Mouse (Mus musculus): ENCODE results near the gene Gigyf1. TPM values are rescaled to one million over a fixed set of nuclear protein-coding genes. Genes with fewer than 3 reads are reported as not detected.

Gene Gigyf1
- total RNA-seq, 1 experiment from 2014 or later, result 52.3 TPM

DNA sequence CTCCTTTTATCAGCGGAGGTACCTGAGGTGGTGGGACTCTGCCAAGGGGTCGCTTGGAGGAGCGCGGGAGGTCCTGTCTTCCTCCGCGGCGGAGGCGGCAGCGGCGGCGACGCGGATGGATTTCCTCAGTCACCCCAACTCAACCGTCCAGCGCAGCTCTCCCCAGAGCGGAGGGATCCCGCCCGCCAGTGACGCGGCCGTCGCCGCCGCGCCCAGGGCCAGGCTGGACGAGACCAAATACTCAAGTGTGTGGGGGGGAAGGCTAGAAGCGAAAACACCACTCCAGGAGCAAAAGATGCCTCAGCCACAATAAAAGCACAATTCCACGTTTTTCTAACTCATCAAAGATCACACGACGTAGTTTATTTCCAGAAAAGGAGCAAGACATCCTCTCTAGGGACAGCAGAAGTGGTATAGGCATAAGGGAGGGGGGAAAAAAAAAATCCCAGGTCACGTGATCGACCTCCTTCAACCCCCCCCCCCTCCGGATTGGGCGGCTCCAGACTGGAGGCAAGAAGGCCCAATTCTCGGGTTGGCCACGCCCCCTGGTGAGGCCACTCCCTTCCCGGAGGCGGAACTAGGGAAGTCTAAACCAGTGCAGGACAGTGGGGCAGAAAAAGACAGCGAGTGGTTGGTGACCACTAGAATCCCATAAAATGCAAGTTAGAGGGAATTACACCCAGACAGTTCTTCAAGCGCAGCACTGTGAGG lies 14.9 kb downstream of the Gigyf1 start, which contains the start of the genes Epo and Gnb2:
Epo (minus strand) TSS at position 126 of the 711 bp plus-strand sequence.
Gnb2 (minus strand) TSS at position 394 of the 711 bp plus-strand sequence.
- peak; percentile 99 for DNase-seq

DNA sequence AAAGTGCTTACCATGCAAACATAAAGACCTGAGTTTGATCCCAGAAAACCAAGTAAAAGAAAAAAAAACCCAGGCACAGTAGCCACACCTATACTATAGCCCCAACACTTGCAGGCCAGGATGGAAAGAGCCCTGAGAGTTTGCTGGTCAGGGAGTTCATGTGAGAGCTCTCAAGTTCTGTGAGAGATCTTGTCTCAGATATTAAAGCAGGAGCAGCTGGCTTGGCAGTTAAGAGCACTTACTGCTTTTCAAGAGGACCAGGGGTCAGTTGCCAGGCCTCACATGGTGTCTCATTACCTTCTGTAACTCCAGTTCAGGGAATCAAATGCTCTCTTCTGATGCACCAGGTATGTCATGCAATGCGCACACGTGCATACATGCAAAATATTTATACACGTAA lies 16.4 kb downstream of the Gigyf1 start:
- DNase-seq, result no peak

DNA sequence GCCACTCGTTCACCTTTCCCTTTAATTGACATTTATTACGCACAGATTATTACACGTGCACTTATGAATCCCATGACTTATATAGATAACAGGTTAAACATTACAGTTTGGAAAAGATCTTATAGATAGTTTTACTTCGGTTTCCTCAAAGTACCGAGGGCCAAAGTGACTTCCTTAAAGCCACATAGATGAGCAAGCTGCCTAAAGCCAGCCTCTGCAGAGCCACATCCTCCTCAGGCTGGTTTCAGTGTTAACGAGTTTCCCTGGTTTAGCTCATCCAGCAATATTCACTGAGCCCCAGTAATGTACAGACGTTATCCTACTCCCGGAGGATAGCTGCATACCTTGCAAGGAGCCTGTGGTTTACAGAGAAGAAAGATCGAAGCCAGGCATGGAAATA lies 17.0 kb downstream of the Gigyf1 start:
- DNase-seq, result no peak

DNA sequence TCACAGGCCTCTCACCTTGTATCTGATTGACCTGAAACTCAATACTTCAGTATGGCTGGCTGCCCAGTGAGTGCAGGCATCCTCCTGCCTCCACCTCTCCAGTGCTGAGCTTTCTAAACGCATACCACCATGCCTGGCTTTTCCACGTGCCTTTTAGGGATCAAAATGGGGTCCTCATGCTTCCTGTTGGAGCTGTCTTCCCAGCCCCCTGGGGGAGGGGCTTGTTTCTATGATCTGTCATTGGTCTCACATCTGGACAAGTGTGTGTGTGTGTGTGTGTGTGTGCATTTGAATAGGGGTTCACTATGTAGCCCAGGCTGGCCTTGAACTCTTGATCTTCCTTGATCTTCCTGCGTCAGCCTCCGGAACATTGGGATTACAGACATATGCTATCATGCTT lies 19.1 kb downstream of the Gigyf1 start:
- no peak for DNase-seq

DNA sequence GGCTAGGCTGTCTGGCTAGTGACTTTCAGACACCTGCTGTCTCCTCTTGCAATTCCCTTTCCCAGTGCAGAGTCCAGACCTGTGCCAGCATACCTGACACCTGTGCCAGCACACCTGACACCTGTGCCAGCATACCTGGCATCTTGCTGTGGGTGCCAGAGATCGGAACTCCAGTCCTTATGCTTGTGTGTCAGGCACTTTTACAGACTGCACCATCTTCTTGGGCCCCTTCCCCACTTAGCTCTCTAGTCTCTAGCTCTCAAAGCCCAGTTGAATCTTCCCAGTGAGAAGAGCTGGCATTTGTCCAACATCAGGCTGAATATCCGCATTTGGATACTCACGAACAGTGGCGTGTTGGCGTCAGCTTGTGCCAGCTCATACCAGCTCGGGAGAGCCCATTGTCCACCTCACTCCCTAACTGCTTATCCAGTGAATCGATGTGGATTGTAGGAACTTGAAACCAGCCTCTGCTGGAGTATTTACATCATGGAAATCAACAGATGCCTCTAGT lies 21.0 kb downstream of the Gigyf1 start:
- no peak for DNase-seq

DNA sequence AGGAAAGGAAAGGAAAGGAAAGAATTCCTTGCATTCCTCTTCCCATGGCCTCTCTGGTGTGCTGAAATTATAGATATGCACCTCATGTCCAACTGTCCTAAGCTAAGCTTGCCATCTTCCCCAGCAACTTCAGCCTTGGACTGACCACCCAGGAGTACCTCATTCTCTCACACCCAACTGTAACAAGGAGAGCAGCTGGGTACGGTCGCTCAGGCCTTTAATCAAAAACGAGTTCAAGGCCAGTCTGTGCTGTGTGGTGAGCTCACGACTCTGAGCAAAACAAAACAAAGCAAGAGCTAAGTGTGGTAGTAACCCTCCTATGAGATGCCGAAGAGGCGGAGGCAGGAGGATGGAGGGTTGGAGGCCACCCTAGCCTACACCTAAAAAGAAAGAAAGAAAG lies 22.6 kb downstream of the Gigyf1 start:
- DNase-seq, result no peak

DNA sequence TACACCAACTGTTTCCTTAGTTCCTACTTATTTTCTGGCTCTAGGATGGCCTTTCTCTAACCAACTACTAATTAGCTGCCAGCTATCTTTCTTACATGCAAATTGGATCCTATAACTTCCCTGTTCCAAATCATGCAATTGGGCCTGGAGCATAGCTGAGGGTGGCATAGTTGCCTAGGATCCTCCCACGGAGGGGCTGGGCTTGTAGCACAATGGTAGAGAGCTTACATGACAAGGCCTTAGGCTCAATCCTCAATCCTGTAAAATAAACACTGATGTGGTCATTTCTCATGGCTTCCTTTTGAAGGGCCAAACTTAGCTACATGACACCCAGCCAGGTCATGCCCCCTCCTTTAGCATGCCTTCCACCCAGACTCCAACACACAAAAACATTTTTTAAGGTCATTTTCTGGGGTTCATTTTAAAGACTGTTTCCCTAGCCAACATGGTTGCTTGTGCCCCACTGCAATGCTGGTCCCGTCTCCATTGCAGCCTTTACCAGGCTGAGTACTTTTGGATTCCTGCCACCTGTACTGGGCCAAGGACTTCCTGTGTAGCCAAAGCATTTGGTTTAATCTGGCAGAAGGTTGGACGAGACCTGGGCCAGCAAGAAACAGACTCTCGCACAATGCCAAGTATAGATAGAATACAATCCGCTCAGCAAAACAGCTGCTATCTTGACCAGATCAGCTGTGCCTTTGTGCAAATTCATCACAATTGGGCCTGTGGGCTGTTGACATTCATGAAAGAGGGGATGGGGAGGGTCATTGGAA lies 23.6 kb downstream of the Gigyf1 start:
- DNase-seq, result no peak

DNA sequence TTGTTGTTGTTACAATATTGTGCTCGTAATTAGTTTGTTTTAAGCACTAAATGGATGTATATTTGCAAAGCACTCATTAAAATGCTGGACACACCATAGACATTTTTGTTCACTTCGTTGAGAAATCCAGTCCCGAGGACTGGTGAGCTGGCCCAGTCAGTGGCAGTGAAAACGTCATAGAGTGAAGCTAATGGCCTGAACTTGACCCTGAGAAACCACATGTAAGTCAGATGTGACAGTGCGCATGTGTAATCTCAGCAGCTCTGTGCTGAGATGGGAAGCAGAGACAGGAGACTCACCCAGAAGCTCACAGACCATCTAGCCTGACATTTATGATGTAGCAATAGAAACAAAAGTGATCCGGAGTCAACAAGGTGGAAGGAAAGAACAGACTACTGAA lies 26.6 kb downstream of the Gigyf1 start:
- DNase-seq, result no peak

DNA sequence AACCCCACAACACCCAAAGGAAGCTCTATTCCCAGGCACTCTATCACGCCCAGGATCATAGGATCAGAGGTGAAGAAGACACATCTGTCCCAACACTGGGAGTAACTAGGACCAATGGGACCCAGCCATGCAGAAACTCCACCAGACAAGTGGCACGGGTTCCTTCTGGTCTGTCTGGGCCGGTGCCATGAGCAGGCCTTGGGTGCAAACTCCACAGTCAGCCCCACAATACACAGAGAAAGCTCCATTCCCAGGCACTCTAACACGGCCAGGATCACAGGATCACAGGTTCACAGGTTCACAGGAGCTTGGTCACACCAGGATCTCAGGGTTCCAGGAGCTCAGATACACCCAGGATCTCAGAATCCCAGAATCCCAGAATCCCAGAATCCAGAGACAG lies 27.2 kb downstream of the Gigyf1 start:
- DNase-seq, result no peak

DNA sequence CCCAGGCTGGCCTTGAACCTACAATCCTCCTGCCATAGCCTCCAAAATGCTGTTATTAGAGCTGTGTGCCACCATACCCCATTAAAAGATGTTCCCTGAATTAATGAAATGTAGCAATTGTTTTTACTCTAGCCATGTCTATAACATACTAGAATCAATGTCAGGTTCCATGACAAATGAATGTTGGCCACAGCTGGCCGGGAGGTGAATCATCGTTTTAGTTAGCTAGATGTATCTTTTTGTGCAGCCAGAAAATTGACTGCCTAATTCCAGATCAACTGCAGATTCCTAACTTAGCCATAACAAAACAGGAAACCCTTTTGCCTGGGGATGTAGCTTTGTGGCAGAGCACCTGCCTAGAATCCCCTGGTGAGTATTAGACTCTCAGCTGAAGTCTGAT lies 31.5 kb downstream of the Gigyf1 start:
- no peak for DNase-seq

DNA sequence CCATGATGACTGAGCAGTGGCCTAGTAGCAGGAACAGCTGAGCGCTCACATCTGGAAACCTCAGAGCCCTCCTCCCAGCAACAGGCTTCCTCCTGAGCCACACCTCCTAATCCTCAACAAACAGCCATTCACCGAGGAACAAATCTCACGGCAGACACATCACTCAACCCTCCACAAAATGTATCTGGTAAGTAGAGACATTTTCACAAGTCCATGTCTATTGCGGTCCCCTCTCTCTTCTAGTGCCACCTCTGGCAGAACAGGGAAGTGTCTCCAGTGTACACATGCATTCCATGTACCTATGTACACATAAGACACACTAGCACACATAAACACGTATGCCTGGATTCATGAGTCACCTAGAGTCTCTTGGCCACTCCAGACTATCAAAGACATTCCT lies 32.8 kb downstream of the Gigyf1 start:
- DNase-seq, result no peak

DNA sequence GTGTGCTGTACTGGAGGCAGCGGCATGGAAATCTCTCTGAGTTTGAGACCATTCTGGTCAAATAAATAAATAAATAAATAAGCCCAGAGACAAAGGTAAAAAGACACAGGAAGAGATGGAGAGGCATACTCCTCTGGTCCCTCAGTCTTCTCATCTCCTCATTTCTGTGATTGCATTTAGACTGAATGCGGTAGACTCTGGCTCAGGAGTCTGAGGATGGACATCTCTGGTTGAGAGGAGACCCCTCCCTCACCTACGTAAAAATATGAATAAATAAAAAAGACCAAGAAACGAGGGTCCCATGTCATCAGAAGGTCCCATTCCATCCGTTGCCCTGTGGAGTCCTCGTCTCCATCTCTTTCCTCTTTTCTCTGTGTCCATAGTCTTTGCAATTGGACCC lies 34.7 kb downstream of the Gigyf1 start:
- DNase-seq, result no peak

DNA sequence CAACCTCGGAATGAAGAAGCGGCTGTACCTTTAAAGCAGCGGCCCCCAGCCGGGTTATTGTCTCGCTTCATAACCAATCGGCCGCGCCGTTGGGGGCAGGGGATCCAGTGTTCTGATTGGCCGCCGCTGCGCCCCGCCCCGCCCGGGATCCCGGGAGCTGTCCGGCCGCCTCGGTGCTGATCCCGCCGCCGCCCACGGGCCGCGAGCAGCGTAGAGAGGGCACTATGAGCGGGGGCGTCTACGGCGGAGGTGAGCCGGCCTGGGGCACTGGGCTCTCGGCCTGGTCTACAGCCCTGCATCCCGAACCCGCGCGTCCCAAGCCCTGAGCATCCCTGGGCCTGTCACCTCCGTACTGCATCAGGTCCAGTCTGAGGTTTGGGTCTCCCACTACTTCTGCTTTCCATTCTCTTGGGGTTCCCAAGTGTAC lies 35.1 kb downstream of the Gigyf1 start, which contains the start of gene Actl6b:
Actl6b (plus strand) TSS at position 107 of the 427 bp plus-strand sequence.
- DNase-seq, result peak; percentile 85

DNA sequence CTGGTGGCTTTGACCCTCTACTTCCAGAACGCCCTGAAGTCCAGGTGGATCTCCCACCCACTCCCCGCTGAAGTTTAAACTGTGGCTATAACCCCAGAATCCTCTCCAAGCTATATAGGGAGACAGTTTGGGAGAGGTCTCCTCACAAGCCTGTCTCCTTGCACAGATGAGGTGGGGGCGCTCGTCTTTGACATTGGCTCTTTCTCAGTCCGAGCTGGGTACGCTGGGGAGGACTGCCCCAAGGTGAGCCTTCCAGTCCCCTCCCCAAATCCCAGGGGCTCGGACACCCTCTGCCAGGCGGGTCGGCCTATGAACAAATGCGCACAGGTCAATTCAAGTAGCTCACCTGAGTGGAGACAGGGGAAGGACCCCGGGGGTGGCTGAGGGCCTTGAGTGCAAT lies 35.5 kb downstream of the Gigyf1 start:
- DNase-seq, result no peak

DNA sequence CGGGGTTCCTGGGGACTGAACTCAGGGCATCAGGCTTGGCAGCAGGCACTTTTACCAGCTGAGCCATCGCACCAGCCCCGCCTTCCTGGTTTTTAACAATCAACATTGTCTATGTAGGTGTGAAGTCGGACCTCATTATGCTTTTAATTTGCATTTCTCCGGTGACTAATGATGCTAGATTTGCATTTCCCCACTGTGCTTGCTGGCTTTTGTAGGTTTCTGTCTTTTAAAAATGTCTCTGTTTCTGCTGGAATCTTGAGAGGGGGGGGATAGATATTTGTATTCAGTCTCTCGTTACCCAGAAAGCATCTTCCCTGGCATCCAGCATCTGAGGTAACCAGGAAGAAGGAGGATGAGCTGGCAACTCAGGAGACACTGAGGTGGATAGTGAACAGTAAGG lies 43.2 kb downstream of the Gigyf1 start:
- no peak for DNase-seq

DNA sequence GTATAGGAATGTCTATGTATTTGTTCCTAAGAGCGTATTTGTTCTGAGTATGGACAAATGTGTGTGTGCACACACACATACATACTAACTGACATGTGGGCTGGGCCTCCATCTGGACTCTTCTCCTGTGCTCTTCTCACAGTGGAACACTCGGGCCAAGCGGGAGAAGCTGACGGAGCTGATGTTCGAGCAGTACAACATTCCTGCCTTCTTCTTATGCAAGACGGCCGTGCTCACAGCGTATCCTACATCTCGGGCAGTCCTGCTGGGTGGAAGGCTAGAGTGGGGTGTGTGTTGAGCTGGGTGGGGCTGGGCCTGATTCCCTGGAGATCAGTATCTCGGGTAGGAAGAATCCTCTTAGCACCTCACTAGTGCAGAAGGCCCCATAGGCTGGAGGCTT lies 44.6 kb downstream of the Gigyf1 start:
- no peak for DNase-seq

DNA sequence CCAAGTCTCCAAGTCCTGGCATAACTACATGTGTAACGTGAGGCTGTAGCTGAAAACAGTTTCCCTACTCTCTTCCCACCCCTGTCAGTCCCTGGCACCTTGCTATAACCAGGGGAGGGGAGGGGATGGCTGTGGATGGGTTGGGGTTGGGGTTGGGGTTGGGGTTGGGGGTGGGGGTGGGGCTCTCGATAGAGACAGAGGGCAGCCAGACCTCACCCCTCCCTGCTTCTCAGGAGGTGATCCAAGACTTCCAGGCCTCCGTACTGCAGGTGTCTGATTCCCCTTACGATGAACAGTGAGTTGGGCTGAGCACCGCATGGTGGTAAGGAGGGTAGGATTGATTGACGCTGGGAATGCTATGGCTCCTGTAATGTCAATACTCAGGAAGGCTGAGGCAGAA lies 47.4 kb downstream of the Gigyf1 start:
- DNase-seq, result no peak

DNA sequence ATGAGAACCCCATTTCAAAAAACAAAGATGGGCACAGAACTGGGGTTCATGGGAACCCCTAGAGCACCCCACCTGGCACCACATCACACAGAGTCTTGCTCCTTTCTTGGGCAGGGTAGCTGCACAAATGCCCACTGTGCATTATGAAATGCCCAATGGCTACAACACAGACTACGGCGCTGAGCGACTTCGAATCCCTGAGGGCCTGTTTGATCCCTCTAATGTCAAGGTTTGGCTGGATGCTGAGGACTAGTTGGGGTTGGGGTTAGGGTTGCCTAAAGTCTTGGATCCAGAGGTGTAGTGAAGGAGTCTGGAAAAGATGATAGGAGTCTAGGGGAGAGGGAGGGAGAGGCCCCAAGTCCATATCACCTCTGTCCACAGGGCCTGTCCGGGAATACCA lies 48.1 kb downstream of the Gigyf1 start:
- DNase-seq, result no peak

DNA sequence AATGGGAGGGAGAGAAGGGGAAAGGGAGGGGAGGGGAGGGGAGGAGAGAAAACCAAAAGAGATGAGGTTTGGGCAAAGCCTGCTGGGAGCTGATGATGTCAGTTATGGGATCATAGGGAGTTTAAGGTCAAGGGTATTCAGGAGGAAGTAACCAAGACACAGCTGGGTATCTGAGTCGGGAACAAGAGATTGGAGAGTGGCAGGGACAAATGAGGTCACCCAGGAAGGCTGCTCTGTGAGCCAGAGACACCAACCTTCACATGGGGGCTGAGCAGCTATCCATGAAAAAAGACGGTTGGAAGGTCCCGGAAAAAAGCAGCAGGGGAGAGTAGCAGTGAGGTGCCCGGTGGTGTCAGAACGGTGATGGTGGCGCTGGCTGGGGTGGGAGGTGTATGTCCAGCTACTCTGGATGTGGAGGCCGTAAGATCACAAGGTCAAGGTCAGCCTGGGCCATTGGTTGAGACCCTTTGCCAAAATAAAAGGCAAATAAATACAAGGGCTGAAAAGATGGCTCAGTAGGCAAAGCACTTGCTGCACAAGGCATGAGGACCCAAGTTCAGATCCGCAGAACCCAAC lies 50.0 kb downstream of the Gigyf1 start:
- no peak for DNase-seq

DNA sequence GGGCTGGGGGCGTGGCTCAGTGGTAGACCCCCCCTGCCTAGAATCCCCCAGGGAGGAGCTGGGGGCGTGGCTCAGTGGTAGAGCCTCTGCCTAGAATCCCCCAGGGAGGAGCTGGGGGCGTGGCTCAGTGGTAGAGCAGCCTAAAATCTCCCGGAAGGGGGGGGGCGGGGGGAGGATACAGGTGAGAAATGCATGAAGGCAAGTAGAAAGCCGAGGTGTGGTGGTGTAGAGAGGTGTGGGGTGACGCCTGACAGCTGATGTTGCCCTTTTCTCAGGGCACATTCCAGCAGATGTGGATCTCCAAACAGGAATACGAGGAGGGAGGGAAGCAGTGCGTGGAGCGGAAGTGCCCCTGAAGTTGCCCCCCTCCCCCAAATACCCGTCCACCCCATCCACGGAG lies 50.7 kb downstream of the Gigyf1 start:
- no peak for DNase-seq

DNA sequence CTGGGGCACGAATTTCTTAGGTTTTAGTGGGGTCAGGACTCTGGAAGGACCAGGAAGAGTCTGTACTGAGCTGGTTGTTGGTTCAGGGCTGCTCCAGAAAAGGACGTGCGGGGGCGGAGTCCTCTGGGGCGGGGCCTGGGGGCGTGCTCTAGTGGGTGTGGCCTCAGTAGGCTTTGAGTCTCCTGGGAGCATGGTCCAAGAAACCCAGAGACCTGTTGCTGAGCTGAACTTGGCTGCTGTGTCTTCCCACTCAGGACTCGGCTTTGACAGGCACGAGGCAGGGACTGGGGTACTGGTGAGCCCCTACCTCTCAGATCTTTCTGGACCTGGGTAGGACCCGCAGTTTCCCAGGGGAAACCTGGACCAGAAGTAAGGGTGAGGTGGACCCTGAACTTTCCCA lies 51.3 kb downstream of the Gigyf1 start, which contains the start of gene Tfr2:
Tfr2 (plus strand) TSS at position 176 of the 400 bp plus-strand sequence.
- peak; percentile 51 for DNase-seq

DNA sequence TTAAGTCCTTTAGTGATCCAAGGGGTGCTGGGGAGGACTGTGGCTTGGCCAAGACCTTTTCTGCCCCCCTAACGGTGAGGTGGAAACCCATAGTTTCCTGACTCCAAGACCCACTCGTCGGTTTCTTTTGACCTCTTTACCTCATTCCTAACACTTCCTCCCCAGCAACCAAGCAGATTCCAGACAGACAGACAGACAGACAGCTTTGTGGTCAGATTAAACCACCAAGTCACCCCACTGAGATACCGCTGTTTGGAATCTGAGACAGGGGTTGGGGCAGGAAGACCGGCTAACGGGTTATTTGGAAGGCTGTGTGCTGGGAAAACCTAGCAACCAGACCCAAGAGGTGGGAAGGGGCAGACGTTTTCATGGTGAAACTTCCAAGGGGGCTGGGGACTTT lies 51.8 kb downstream of the Gigyf1 start:
- DNase-seq, result no peak
